Comparison of ENCODE assay signal across 8 mouse cellular contexts in the genomic region with DNA sequence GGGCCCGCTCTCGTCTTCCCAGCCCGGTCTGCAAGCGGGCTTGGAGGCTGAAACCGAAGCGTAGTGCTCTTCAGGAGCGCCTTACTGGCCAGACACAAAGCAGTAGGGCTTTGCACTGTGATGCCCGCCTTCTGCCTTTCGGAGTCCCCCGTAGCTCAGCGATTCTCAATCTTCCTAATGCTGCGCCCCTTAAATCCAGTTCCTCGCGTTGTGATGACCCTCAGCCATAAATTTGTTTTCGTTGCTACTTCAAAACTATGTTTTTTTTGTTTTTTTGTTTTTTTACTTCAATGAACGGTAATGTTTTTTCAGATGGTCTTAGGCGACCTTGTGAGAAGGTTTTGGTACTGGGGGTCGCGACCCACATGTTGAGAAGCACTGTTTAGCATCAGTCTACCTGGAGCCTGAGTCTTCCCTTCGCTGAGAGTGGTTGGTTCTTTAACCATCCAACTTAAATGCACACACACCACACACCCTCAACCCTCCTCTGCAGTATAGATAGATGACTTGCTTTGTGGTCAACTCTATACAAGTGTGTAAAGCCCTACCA. TPM values are rescaled to one million over a fixed set of nuclear protein-coding genes. Genes with fewer than 3 reads are reported as not detected.
DNase-seq lines count a peak whose midpoint lies in the region; ATAC-seq and TF ChIP-seq lines count a peak whose summit lies in the region.

No protein-coding gene starts in this region.

- 0 out of 2 replicates have a peak, but pooled peaks have one; percentile 4 for ATAC-seq in embryonic facial prominence, embryonic 14.5 days (ENCODE audit: low read depth)
- ATAC-seq in intestine, postnatal 0 days, result peak; percentile 16
- ATAC-seq in neural tube, embryonic 12.5 days (ENCODE audit: low FRiP score, low read depth), result peak; percentile 21; the same call in 1 of the 2 replicates
- ATAC-seq in granulocyte monocyte progenitor cell, adult 5-6 weeks (replicated peaks; ENCODE audit: poor library complexity, severe bottlenecking), result no peak

- H3K9ac ChIP-seq in embryonic facial prominence, embryonic 14.5 days (ENCODE audit: low read depth, low read length), result peak overlapping the region; percentile 97
- H3K9ac ChIP-seq in intestine, postnatal 0 days (ENCODE audit: low read depth, low read length), result peak overlapping the region; percentile 90
- peak overlapping the region; percentile 86 for H3K9ac ChIP-seq in neural tube, embryonic 12.5 days

- peak overlapping the region; percentile 64 for H3K4me3 ChIP-seq in left cerebral cortex, adult 2 months
- H3K4me3 ChIP-seq in embryonic facial prominence, embryonic 14.5 days (ENCODE audit: low read depth, low read length), result peak overlapping the region; percentile 93
- H3K4me3 ChIP-seq in intestine, postnatal 0 days (ENCODE audit: low read depth, low read length), result peak overlapping the region; percentile 96
- peak overlapping the region; percentile 72 for H3K4me3 ChIP-seq in neural tube, embryonic 12.5 days

- H3K9me3 ChIP-seq in embryonic facial prominence, embryonic 14.5 days (ENCODE audit: control insufficient read depth, low read length), result no peaks in the 10 kb centered on the region
- H3K9me3 ChIP-seq in intestine, postnatal 0 days (ENCODE audit: control insufficient read depth), result no peaks in the 10 kb centered on the region
- no peaks in the 10 kb centered on the region for H3K9me3 ChIP-seq in neural tube, embryonic 12.5 days

- intact Hi-C loops in left cerebral cortex, adult 2 months (cut with DNase I), result no loop called here
- intact Hi-C loops in left cerebral cortex, postnatal 25 days (cut with DNase I), result loop anchor here (2.0 kb wide), 1 partner anchor 48 kb away; no protein-coding TSS in a partner anchor

- H3K4me2 ChIP-seq in embryonic facial prominence, embryonic 14.5 days (ENCODE audit: low read depth, low read length), result peak overlapping the region; percentile 96
- H3K4me2 ChIP-seq in intestine, postnatal 0 days (replicated peaks; ENCODE audit: low read depth), result peak overlapping the region; percentile 77
- peak overlapping the region; percentile 78 for H3K4me2 ChIP-seq in neural tube, embryonic 12.5 days (replicated peaks)

- 1% methylated on average over 16 of the region's 20 CpGs for WGBS in embryonic facial prominence, embryonic 14.5 days
- WGBS in intestine, postnatal 0 days, result under 1% methylated on average over 20 of the region's 20 CpGs
- 1% methylated on average over 20 of the region's 20 CpGs for WGBS in neural tube, embryonic 12.5 days

- no peaks in the 10 kb centered on the region for H3K27me3 ChIP-seq in embryonic facial prominence, embryonic 14.5 days (replicated peaks; ENCODE audit: control insufficient read depth, insufficient read depth, low read length)
- no peaks in the 10 kb centered on the region for H3K27me3 ChIP-seq in intestine, postnatal 0 days (replicated peaks; ENCODE audit: control insufficient read depth, insufficient read depth, low read length)
- H3K27me3 ChIP-seq in neural tube, embryonic 12.5 days (replicated peaks), result no peaks in the 10 kb centered on the region

- peak overlapping the region; percentile 95 for H3K27ac ChIP-seq in left cerebral cortex, adult 2 months
- H3K27ac ChIP-seq in embryonic facial prominence, embryonic 14.5 days (replicated peaks; ENCODE audit: low read depth, low read length), result peak overlapping the region; percentile 95
- H3K27ac ChIP-seq in intestine, postnatal 0 days (ENCODE audit: low read depth, low read length), result peak overlapping the region; percentile 94
- peak overlapping the region; percentile 55 for H3K27ac ChIP-seq in neural tube, embryonic 12.5 days

- TF ChIP-seq CTCF in left cerebral cortex, adult 2 months (IDR thresholded peaks at IDR 0.05), result no peak
- no peak for TF ChIP-seq CTCF in intestine, postnatal 0 days (IDR thresholded peaks at IDR 0.05; ENCODE audit: low read depth)

- peaks cover 15% of the 10 kb centered on the region for H3K4me1 ChIP-seq in embryonic facial prominence, embryonic 14.5 days (ENCODE audit: control insufficient read depth, insufficient read depth, low read length)
- peaks cover 8% of the 10 kb centered on the region for H3K4me1 ChIP-seq in intestine, postnatal 0 days (replicated peaks; ENCODE audit: control insufficient read depth, insufficient read depth, low read length)
- peaks cover 10% of the 10 kb centered on the region for H3K4me1 ChIP-seq in neural tube, embryonic 12.5 days

- H3K36me3 ChIP-seq in embryonic facial prominence, embryonic 14.5 days (ENCODE audit: control insufficient read depth, insufficient read depth, low read length), result peaks cover 9% of the 10 kb centered on the region; the same call in 1 of the 2 replicates
- peaks cover 7% of the 10 kb centered on the region; the same call in 1 of the 2 replicates for H3K36me3 ChIP-seq in intestine, postnatal 0 days (ENCODE audit: control insufficient read depth, insufficient read depth)
- H3K36me3 ChIP-seq in neural tube, embryonic 12.5 days, result peaks cover 3% of the 10 kb centered on the region

- no peak for DNase-seq in left cerebral cortex, adult 2 months (ENCODE audit: extremely low spot score in 1 of 2, low spot score in 2 of 2)
- DNase-seq in left cerebral cortex, postnatal 25 days (ENCODE audit: low spot score in 2 of 2), result no peak
- no peak for DNase-seq in embryonic facial prominence, embryonic 14.5 days (ENCODE audit: low spot score)
- DNase-seq in thymus, postnatal 14 days, result no peak
- no peak for DNase-seq in layer of hippocampus, adult 18-20 months (ENCODE audit: low spot score in 2 of 2)

RNA-seq across cellular contexts. Expression of gene Psma6, which starts 15.2 kb away (rescaled TPM):
- total RNA-seq in left cerebral cortex, adult 2 months (2021), result 100 to 1,000 TPM; 120 to 136 TPM
- 100 to 1,000 TPM; 144 to 145 TPM for total RNA-seq in left cerebral cortex, postnatal 25 days (2021)
- 397 and 404 TPM in 2 replicates for polyA plus RNA-seq in embryonic facial prominence, embryonic 14.5 days (2014; fragmentation: Nextera tagmentation; extraction: Ambion mirVana)
- 279 and 292 TPM in 2 replicates for polyA plus RNA-seq in intestine, postnatal 0 days (2015; fragmentation: Nextera tagmentation; extraction: Ambion mirVana)
- polyA plus RNA-seq in neural tube, embryonic 12.5 days (2016; fragmentation: Nextera tagmentation; extraction: Ambion mirVana), result 417 and 431 TPM in 2 replicates
- 100 to 1,000 TPM; 140 to 142 TPM for total RNA-seq in layer of hippocampus, adult 18-20 months (2021)
- 302 and 383 TPM in 2 replicates for total RNA-seq in granulocyte monocyte progenitor cell, adult 5-6 weeks (2014; fragmentation: Nextera tagmentation)
- 365 and 381 TPM in 2 replicates for total RNA-seq in granulocyte monocyte progenitor cell, adult 5-6 weeks (2017)
